Mouse (Mus musculus) intestine, postnatal 0 days (tissue): ENCODE results near the gene Lrfn1. TPM values are rescaled to one million over a fixed set of nuclear protein-coding genes. Genes with fewer than 3 reads are reported as not detected.
A peak's percentile ranks its signal among the peaks of the same experiment; 100 is the strongest.

Experiments
- ATAC-seq: fragments of 200-750 bp; cut with Nextera tagmentation; 2 replicates; pipeline ENCODE4 v1.8.0; 2017; ENCODE audit warnings: mild to moderate bottlenecking, moderate TSS enrichment, moderate library complexity
- H3K27ac ChIP-seq: fragments of 300-500 bp; sonication (generic); 2 replicates; pipeline ENCODE4 v1.5.1; 2014; ENCODE audit warnings: mild to moderate bottlenecking, low read depth, low read length, moderate library complexity
- H3K27me3 ChIP-seq: fragments of 300-500 bp; sonication (generic); replicated peaks from 2 replicates; pipeline ENCODE4 v1.6.1; 2014; ENCODE audit warnings: low read length, mixed read lengths; ENCODE audit not compliant: control insufficient read depth, insufficient read depth
- H3K36me3 ChIP-seq: fragments of 300-500 bp; sonication (generic); 2 replicates; pipeline ENCODE4 v1.6.1; 2014; ENCODE audit warnings: mild to moderate bottlenecking, moderate library complexity; ENCODE audit not compliant: control insufficient read depth, insufficient read depth
- H3K4me1 ChIP-seq: fragments of 300-500 bp; sonication (generic); replicated peaks from 2 replicates; pipeline ENCODE4 v1.6.1; 2014; ENCODE audit warnings: antibody characterized with exemption, low read length, mixed read lengths; ENCODE audit not compliant: control insufficient read depth, insufficient read depth
- H3K4me2 ChIP-seq: fragments of 300-500 bp; sonication (generic); replicated peaks from 2 replicates; pipeline ENCODE4 v1.6.1; 2014; ENCODE audit warnings: low read depth, mild to moderate bottlenecking, moderate library complexity
- H3K4me3 ChIP-seq: fragments of 300-500 bp; sonication (generic); 2 replicates; pipeline ENCODE4 v1.5.1; 2014; ENCODE audit warnings: low read depth, low read length
- H3K9ac ChIP-seq: fragments of 300-500 bp; sonication (generic); 2 replicates; pipeline ENCODE4 v1.6.1; 2014; ENCODE audit warnings: mild to moderate bottlenecking, low read depth, low read length
- H3K9me3 ChIP-seq: fragments of 300-500 bp; sonication (generic); 2 replicates; pipeline ENCODE4 v1.6.1; 2016; ENCODE audit warnings: mixed run types; ENCODE audit not compliant: control insufficient read depth
- CTCF ChIP-seq: sonication (generic); IDR thresholded peaks from 2 replicates; pipeline ENCODE4 v1.5.1; 2016; ENCODE audit warnings: low read depth, mild to moderate bottlenecking, control low read depth, antibody characterized with exemption, moderate library complexity
- WGBS: fragments of 180-500 bp; shearing (Covaris S2); extraction: QIAGEN DNeasy Blood & Tissue Kit; methylation state at CpG from one replicate; pipeline ENCODE4 v1.1.7; 2014; 5-methylcytosine and 5-hydroxymethylcytosine counted together
- polyA plus RNA-seq: library from polyadenylated mRNA; unstranded; fragments of >200 nt; fragmentation: Nextera tagmentation; extraction: Ambion mirVana; gene quantifications from 2 replicates; pipeline ENCODE4 v1.2.1, GENCODE M21; 2015

Lrfn1 gene
- polyA plus RNA-seq, 1 experiment from 2014 or later, result 0.82 TPM

DNA sequence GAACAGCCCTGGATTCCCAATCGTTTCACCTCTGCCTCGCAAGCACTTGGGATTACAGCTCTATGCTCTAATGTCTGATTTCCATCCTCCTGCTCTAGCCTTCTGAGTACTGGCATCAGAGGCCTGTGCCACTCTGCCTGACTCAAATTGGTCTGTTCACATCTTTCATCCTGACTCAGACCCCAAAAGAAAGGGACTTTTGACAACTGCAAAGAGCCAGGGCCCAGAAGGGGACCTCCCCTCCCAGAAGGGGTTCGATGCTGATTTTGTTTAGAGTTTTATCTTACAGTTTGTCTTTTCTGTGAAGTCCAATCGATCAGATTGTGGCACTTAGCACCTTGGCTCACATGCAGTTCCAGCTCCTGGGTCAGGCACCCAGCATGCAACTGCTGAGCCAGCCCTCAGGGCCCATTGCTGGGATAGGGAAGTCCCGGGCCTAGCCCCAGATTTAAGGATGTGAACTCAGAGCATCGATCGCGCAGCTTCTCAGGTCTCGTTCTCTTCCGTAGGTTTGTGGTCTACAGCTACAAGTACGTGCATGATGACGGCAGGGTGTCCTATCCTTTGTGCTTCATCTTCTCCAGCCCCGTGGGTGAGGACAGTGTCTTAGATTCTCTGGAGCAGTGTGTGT is 7.3 kb upstream of the Lrfn1 start:
- Histone ChIP-seq H3K27ac (no peak overlapping the region), H3K36me3 (no peaks in the 10 kb centered on the region), H3K27me3 (no peaks in the 10 kb centered on the region), H3K4me3 (no peak overlapping the region), H3K4me2 (no peak overlapping the region), H3K4me1 (no peaks in the 10 kb centered on the region), H3K9me3 (no peaks in the 10 kb centered on the region), H3K9ac (no peak overlapping the region)
- TF ChIP-seq CTCF, result no peak
- 79% methylated on average over 13 of the region's 13 CpGs for WGBS
- no peak for ATAC-seq

DNA sequence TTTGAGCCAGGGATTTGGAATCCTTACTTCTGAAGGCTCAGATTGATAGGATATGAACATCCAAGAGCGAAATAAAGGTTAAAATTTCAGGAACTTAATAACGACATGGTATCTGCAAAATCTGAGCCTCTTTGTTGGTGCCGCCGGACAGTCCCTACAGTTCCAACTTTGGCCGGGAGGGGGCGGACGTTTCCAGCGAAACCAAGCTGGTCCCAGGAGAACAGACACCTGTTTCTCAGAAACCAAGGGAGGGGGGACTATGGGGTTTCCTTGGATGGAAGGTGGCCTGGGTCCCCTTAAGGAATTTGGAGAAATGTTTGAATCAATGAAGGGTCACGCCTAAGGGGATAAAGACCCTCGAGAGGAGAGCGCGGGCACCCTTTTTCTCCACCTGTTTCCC is 5.3 kb upstream of the Lrfn1 start:
- Histone ChIP-seq H3K9ac (no peak overlapping the region), H3K9me3 (no peaks in the 10 kb centered on the region), H3K4me1 (no peaks in the 10 kb centered on the region), H3K4me3 (no peak overlapping the region), H3K27ac (no peak overlapping the region), H3K4me2 (no peak overlapping the region), H3K36me3 (no peaks in the 10 kb centered on the region), H3K27me3 (no peaks in the 10 kb centered on the region)
- peak; percentile 85 for TF ChIP-seq CTCF
- ATAC-seq, result no peak
- WGBS, result 9% methylated on average over 12 of the region's 12 CpGs

DNA sequence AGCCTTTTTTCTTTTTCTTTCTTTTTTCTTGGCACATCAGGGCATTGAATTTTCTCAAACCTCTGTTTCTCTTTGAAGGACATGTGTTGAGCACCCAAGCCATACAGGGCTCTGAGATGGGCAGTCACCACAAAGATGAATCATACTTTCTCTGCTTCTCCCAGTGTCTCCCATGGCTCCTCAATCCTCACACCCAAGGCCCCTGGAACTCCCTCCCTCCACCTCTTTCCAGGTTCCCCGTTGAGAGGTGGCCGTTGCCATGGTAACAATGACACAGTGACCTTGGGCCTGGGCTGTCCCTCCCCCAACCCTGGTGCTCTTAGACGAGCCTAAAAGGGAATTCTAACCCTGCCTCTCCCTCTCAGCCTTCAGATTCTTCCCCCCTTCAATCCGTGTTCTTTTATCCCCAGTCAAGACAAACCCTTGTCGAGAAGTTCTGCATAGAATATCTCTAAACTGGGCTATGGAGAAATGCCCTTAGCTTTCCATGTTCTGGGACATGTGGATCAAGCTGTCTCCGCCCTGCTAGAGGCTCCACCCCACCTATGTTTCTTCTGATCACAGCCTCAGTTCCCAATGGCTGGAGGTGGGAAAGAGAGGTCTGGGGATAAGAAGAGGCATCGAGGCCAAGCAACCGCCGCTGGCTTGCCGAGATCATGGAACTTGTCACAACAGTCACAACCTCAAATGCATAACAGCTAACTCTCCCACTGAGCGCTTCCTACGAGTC is 4.5 kb upstream of the Lrfn1 start:
- H3K9ac ChIP-seq, result no peak overlapping the region
- 35% methylated on average over 12 of the region's 12 CpGs for WGBS
- no peak overlapping the region for H3K4me3 ChIP-seq
- H3K27ac ChIP-seq, result no peak overlapping the region
- H3K4me2 ChIP-seq, result no peak overlapping the region
- no peaks in the 10 kb centered on the region for H3K27me3 ChIP-seq
- no peaks in the 10 kb centered on the region for H3K36me3 ChIP-seq
- ATAC-seq, result no peak
- H3K9me3 ChIP-seq, result no peaks in the 10 kb centered on the region
- no peaks in the 10 kb centered on the region for H3K4me1 ChIP-seq
- no peak for TF ChIP-seq CTCF

DNA sequence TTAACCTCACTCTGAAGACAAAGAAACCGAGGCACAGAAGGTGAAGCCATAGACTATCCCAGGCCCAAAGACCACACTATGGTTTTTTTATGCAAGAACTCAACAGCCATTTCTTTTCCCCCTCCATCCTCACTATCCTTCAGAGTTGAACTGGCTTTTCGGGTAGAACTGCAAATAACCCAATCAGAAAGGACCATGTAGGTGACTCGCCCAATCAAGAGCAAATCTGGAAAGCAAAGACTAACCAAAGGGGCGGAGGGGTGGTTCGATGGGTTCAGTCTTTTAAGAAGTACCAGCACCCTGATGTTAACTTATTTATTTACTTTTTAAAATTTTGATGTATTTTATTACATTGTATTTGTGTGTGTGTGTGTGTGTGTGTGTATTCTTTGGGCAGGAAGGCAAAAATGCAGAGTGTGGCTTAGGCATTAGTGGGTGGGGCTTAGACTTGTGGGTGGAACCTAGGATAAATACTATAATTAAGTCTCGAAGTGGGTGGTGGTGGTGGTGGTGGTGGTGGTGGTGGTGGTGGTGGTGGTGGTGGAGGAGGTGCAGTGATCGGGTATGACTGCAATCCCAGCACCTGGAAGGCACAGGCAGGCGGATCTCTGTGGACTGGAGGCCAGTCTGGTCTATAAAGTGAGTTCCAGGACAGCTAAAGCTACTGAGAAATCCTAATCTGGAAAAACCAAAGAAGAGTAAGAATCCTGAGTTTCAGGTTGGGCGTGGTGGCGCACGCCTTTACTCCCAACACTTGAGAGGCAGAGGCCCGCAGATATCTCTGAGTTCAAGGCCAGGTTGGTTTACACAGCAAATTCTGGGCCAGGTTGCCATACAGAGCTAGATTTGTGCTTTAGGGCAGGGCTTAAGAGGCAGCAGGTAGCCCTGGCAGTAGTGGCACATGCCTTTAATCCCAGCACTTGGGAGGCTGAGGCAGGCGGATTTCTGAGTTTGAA is 3.6 kb upstream of the Lrfn1 start:
- Histone ChIP-seq H3K36me3 (no peaks in the 10 kb centered on the region), H3K9ac (no peak overlapping the region), H3K9me3 (no peaks in the 10 kb centered on the region), H3K4me2 (no peak overlapping the region), H3K27me3 (no peaks in the 10 kb centered on the region), H3K27ac (no peak overlapping the region), H3K4me3 (no peak overlapping the region), H3K4me1 (no peaks in the 10 kb centered on the region)
- no peak for TF ChIP-seq CTCF
- no peak for ATAC-seq
- 60% methylated on average over 13 of the region's 13 CpGs for WGBS

DNA sequence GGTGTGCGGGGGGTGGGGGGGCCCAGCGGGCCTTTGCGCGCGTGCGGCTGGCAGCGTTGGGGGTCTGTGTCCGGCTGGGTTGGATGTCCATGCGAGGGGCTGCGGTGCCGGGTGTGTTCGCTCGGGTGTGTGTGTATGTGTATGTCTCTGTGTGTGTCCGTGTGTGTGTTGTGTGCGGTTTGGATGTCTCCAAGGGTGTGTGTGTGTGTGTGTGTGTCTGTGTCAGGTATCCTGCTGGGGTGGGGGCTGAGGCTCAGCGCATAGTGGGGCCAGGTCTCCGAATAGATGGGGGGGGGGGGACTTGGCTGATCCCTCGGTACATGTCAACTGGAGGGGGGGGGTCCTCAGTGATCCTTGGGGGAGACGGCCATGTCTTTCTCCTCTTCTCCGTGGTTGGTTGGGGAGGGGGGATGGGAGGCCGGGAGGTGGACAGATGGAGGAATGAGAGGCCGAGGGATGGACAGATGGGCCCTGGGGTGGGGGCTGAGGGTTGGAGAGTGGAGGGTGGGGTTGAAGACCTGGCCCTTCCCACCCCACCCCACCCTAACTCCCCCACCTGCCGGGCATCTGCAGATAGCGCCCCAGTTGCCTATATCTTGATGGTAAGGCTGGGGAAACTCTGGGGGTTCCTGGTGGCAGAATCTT is 703 bp downstream of the Lrfn1 start:
- peak overlapping the region; percentile 59 for H3K9ac ChIP-seq
- no peak overlapping the region for H3K27ac ChIP-seq
- TF ChIP-seq CTCF, result no peak
- no peak for ATAC-seq
- H3K4me3 ChIP-seq, result peak overlapping the region; percentile 59
- H3K36me3 ChIP-seq, result no peaks in the 10 kb centered on the region
- H3K4me2 ChIP-seq, result peak overlapping the region; percentile 92
- H3K4me1 ChIP-seq, result no peaks in the 10 kb centered on the region
- 2% methylated on average over 22 of the region's 24 CpGs for WGBS
- H3K9me3 ChIP-seq, result no peaks in the 10 kb centered on the region
- H3K27me3 ChIP-seq, result no peaks in the 10 kb centered on the region
